Mouse (Mus musculus) E14TG2a.4 (cell line): Measurements from ENCODE around the gene Ngfr.
"Not testable (repeated sequence)": the region's sequence is repeated elsewhere in the genome, so short reads cannot be mapped to it uniquely, and the experiment has no call there.

ENCODE experiments used
- H3K27me3 ChIP-seq: 2 replicates; pipeline ENCODE4 v1.6.1; 2014; ENCODE audit warnings: low read length, control low read depth; ENCODE audit not compliant: insufficient read depth
- H3K36me3 ChIP-seq: 2 replicates; pipeline ENCODE4 v1.6.1; 2014; ENCODE audit warnings: low read length, control low read depth; ENCODE audit not compliant: insufficient read depth
- H3K4me1 ChIP-seq: replicated peaks from 2 replicates; pipeline ENCODE4 v1.6.1; 2014; ENCODE audit warnings: low read depth, low read length, control low read depth
- H3K4me3 ChIP-seq: replicated peaks from 2 replicates; pipeline ENCODE4 v1.5.1; 2014; ENCODE audit warnings: mild to moderate bottlenecking, low read length
- H3K9me3 ChIP-seq: 2 replicates; pipeline ENCODE4 v1.6.1; 2014; ENCODE audit warnings: low read length, control low read depth
- CTCF ChIP-seq: conservative IDR thresholded peaks from 2 replicates; pipeline ENCODE4 v1.5.1; 2014; ENCODE audit warnings: low read length
- NANOG ChIP-seq: IDR thresholded peaks from 2 replicates; pipeline ENCODE4 v1.6.1; 2014; ENCODE audit warnings: borderline replicate concordance, low read length, mixed read lengths
- POU5F1 ChIP-seq: IDR thresholded peaks from 2 replicates; pipeline ENCODE4 v1.6.1; 2014; ENCODE audit warnings: low read length, borderline replicate concordance

Ngfr gene

DNA sequence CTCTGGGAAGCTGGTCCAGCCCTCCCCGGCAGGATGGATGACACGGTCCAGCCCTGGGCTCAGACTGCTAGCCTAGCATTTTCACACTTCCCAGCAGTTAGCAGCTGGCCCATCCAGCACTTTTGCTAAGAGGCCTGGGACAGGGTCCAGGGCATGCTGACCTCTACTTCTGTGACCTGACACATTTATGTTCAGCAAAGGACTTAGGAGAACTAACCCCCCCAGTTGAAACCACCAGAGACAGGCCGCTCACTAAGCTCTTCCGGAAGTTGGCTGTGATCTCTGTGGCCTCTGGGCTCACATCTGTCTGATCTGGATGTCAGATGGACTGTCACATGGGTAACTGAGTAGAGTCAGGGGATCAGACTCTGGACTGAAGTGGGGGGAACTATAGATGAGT lies 33.5 kb upstream of the Ngfr start:
- peaks cover 17% of the 10 kb centered on the region for H3K36me3 ChIP-seq
- H3K9me3 ChIP-seq, result no peaks in the 10 kb centered on the region
- peaks cover 17% of the 10 kb centered on the region for H3K27me3 ChIP-seq
- TF ChIP-seq NANOG, result no peak
- no peak for TF ChIP-seq CTCF
- H3K4me1 ChIP-seq, result peaks cover 85% of the 10 kb centered on the region
- peak overlapping the region; percentile 72 for H3K4me3 ChIP-seq

DNA sequence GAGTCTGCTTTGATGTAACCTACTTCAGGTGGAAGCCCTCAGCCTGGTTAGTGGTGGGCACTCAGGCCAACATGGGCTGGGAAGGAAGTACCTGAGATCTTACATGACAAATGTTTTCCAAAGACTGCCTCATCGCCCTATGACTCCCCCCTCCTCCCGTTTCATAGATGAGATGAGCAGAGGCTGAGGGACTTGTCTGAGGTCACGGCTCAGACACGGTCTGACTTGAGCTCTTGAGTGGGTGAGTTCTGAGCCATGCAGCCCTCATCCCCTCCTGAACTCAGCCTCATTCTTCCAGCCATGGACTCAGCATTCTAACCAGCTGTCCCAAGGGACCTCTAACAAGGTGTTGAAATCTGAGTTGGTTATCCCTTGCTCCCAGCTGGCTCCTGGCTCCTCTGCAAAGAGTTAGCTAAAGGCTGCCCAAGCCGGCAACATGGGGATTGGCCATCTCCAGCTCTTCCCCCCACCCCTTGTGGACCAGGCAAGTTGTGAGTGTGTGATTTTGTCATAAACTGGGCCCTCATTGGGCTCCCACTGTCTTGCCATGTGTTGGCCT lies 32.4 kb upstream of the Ngfr start:
- Histone ChIP-seq H3K4me3 (peak overlapping the region; percentile 32; the same call in 1 of the 2 replicates), H3K36me3 (peaks cover 10% of the 10 kb centered on the region; the same call in 1 of the 2 replicates), H3K9me3 (no peaks in the 10 kb centered on the region), H3K27me3 (peaks cover 12% of the 10 kb centered on the region), H3K4me1 (peaks cover 83% of the 10 kb centered on the region)
- TF ChIP-seq CTCF (no peak), NANOG (no peak), POU5F1 (no peak)

DNA sequence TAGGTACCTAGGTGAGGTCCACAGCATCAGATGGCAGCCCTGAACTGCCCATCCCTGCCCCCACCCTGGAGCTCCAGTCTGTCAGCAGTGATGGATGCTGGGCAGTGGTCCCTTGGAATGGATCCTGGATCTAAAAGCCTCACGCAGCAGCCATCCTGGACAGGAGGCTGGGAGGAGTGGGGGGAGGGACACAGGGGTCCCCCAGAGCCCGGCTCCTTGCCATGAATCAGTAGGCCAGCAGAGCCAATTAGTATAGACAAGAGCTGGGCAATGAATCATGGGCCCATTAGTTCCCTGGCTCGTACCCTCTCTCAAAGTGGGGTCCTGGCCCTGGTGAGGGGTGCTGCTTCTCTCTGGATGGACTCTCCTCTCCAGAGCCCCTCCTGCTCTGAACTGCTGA lies 31.5 kb upstream of the Ngfr start:
- H3K9me3 ChIP-seq, result no peaks in the 10 kb centered on the region
- H3K36me3 ChIP-seq, result 0 out of 2 replicates have a peak, but pooled peaks cover 3% of the 10 kb centered on the region
- H3K27me3 ChIP-seq, result peaks cover 11% of the 10 kb centered on the region
- peaks cover 89% of the 10 kb centered on the region for H3K4me1 ChIP-seq
- TF ChIP-seq NANOG (no peak), POU5F1 (no peak), CTCF (no peak)
- H3K4me3 ChIP-seq, result peak overlapping the region; percentile 32

DNA sequence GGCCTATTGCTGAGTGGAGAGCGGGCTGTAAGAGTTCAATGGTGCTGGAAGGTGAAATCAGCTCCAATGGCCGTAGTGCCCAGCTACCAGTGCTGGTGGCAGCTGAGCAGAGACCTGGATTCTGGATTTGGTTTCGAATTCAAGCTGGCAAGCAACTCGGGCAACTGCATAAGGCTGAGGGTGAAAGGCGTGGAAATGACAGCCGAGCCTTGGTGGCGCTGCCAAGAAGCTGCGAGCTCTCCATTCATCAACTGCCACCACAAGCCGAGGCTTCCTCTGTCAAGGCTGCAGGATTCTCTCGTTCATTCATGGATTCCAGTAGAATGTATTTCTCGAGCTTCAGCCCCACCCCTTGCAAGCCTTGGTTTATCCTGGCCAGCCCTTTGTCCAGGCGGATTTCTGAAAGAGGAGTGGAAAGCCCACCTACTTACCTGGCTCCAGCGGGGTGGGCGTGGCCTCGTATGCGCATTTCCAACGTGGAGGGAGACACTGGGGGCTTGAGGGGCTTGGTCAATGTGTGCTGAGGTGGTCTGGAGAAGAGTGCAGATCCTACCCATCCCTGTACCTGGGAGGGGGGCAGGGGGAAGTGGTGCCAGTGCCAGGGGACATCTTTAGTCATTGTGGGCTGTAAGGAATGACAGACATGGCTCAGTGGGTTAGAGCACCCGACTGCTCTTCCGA lies 30.4 kb upstream of the Ngfr start:
- Histone ChIP-seq H3K9me3 (no peaks in the 10 kb centered on the region), H3K36me3 (no peaks in the 10 kb centered on the region), H3K27me3 (peaks cover 7% of the 10 kb centered on the region), H3K4me3 (peak overlapping the region; percentile 26; the same call in 1 of the 2 replicates), H3K4me1 (peaks cover 86% of the 10 kb centered on the region)
- TF ChIP-seq NANOG (no peak), CTCF (no peak), POU5F1 (no peak)

DNA sequence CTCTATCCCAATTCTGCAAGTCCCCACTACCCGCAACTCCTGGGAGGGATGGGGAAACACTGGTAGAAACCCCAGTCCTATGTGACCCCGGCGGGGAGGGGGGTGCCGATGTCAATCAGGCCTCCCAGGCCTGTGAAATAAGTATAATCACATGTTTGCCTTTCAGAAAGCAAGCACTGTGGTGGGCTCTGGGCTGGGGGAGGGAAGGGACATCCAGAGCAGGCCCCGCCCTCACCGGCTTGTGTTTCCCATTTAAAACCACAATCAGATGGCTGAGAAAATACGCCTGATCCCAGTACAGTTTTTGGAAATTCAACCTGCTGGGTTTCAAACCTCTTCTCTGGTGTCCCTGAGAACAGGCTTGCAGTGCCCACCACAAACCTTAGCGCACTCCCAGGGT lies 27.2 kb upstream of the Ngfr start:
- H3K4me1 ChIP-seq, result peaks cover 87% of the 10 kb centered on the region
- TF ChIP-seq NANOG, result no peak
- no peak for TF ChIP-seq CTCF
- no peak for TF ChIP-seq POU5F1
- H3K9me3 ChIP-seq, result no peaks in the 10 kb centered on the region
- H3K36me3 ChIP-seq, result no peaks in the 10 kb centered on the region
- no peak overlapping the region for H3K4me3 ChIP-seq
- H3K27me3 ChIP-seq, result peaks cover 30% of the 10 kb centered on the region

DNA sequence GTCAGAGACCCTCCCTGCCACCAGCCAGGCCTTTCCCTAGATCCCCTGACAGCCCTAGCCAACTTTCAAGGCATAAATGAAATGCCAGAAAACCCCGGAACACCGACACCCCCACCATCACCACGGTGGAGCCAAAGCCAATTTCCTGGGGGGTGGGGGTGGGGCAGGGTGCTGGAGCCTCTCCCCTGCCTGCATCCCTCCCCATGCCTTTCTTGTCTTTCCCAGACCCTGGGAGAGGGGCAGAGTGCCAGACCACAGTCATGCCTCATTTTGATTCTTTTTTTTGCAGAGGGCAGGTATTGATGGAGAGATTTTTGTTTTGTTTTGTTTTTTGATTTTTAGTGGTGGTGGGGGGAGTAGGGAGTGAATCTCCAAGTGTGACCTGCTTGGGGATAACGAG lies 23.7 kb upstream of the Ngfr start:
- TF ChIP-seq POU5F1 (no peak), CTCF (no peak), NANOG (no peak)
- peak overlapping the region; percentile 26 for H3K4me3 ChIP-seq
- peaks cover 54% of the 10 kb centered on the region for H3K4me1 ChIP-seq
- H3K36me3 ChIP-seq, result no peaks in the 10 kb centered on the region
- peaks cover 4% of the 10 kb centered on the region for H3K9me3 ChIP-seq
- peaks cover 33% of the 10 kb centered on the region for H3K27me3 ChIP-seq

DNA sequence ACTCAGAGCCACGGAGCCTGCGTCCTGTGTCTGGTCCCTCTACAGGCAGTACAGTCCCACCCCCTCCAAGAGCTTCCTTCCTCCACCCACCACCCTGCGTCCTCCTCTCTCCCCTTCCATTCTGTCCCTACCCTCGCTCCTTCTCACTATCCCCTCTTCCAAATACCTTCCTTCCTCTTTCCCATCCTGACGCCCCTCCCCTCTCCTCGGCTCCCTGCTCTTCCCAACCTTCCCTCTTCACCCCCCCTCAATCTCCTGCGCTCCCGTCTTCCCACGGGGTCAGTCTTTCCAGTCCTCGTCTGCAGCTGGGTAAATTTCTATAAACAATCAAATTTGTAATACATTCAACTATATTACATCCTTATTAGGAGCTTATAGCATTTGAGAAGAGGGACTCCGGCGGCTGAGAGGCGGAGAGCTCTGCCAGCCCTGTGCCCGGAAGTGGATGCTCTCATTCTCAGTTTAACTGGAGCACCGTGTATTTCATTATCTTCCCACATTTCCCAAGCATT lies 22.9 kb upstream of the Ngfr start:
- H3K4me1 ChIP-seq, result peaks cover 51% of the 10 kb centered on the region
- H3K9me3 ChIP-seq, result peaks cover 13% of the 10 kb centered on the region
- peaks cover 33% of the 10 kb centered on the region for H3K27me3 ChIP-seq
- TF ChIP-seq CTCF (no peak), NANOG (no peak), POU5F1 (no peak)
- peak overlapping the region; percentile 41 for H3K4me3 ChIP-seq
- H3K36me3 ChIP-seq, result no peaks in the 10 kb centered on the region

DNA sequence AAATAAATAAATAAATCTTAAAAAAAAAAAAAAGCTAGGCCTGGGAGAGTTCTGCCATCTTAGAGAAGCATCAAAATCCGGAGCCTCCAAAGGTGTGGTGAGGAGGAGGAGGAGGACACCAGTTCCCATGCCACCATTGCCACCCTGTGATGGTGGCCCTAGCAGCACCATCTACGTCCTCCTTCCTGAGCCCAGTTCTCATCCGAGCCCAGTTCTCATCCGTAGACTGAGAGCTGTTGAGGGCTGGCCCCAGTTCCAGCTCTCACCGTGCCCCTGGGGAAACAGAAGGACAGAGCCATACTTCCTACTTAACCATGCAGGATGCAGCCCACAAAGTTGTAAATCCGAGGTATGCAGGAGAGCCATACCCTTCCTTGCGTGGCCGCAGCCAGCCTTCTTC lies 22.4 kb upstream of the Ngfr start:
- no peak for TF ChIP-seq POU5F1
- no peak for TF ChIP-seq NANOG
- no peak for TF ChIP-seq CTCF
- Histone ChIP-seq H3K36me3 (no peaks in the 10 kb centered on the region), H3K4me1 (peaks cover 46% of the 10 kb centered on the region), H3K27me3 (peaks cover 30% of the 10 kb centered on the region), H3K4me3 (peak overlapping the region; percentile 41), H3K9me3 (peaks cover 13% of the 10 kb centered on the region)

DNA sequence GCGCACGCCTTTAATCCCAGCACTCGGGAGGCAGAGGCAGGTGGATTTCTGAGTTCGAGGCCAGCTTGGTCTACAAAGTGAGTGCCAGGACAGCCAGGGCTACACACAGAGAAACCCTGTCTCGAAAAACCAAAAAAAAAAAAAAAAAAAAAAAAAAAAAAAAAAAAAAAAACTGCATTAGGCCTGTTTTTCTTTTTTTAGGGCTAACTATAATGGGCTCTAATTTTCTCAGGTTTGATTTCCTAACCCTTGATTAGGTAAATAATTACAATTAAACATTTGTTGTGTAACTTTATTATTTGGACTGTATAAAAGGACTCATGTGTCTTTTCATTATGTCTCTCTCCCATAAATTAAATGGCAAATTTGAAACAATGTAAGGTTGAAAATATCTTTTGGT lies 19.8 kb upstream of the Ngfr start:
- peaks cover 15% of the 10 kb centered on the region for H3K9me3 ChIP-seq
- not testable (repeated sequence) for H3K36me3 ChIP-seq, H3K4me3 ChIP-seq
- peaks cover 26% of the 10 kb centered on the region for H3K27me3 ChIP-seq
- peaks cover 25% of the 10 kb centered on the region for H3K4me1 ChIP-seq
